Mouse (Mus musculus) stomach, embryonic 16.5 days (tissue): ENCODE results near the gene Rasal1. TPM values are rescaled to one million over a fixed set of nuclear protein-coding genes. Genes with fewer than 3 reads are reported as not detected.

Experiments
- ATAC-seq: fragments of 200-750 bp; cut with Nextera tagmentation; 2 replicates; pipeline ENCODE4 v1.8.0; 2017; ENCODE audit warnings: moderate number of reproducible peaks, moderate TSS enrichment; ENCODE audit not compliant: insufficient read depth, low FRiP score
- H3K27ac ChIP-seq: fragments of 300-500 bp; sonication (generic); 2 replicates; pipeline ENCODE4 v1.5.1; 2014; ENCODE audit warnings: low read length
- H3K27me3 ChIP-seq: fragments of 300-500 bp; sonication (generic); 2 replicates; pipeline ENCODE4 v1.6.1; 2014; ENCODE audit warnings: low read length, control low read depth, mixed read lengths; ENCODE audit not compliant: control insufficient read depth, insufficient read depth
- H3K36me3 ChIP-seq: fragments of 300-500 bp; sonication (generic); 2 replicates; pipeline ENCODE4 v1.6.1; 2014; ENCODE audit warnings: low read length; ENCODE audit not compliant: control insufficient read depth, insufficient read depth
- H3K4me1 ChIP-seq: fragments of 300-500 bp; sonication (generic); 2 replicates; pipeline ENCODE4 v1.6.1; 2014; ENCODE audit warnings: low read length, control low read depth, mixed read lengths; ENCODE audit not compliant: control insufficient read depth, insufficient read depth
- H3K4me2 ChIP-seq: fragments of 300-500 bp; sonication (generic); 2 replicates; pipeline ENCODE4 v1.6.1; 2014; ENCODE audit warnings: low read depth, low read length, mixed read lengths
- H3K4me3 ChIP-seq: fragments of 300-500 bp; sonication (generic); replicated peaks from 2 replicates; pipeline ENCODE4 v1.5.1; 2014; ENCODE audit warnings: mild to moderate bottlenecking, low read length
- H3K9ac ChIP-seq: fragments of 300-500 bp; sonication (generic); 2 replicates; pipeline ENCODE4 v1.6.1; 2014; ENCODE audit warnings: low read length
- H3K9me3 ChIP-seq: fragments of 300-500 bp; sonication (generic); replicated peaks from 2 replicates; pipeline ENCODE4 v1.6.1; 2016; ENCODE audit warnings: low read length, control low read depth; ENCODE audit not compliant: control insufficient read depth
- WGBS: fragments of 180-500 bp; shearing (Covaris S2); extraction: QIAGEN DNeasy Blood & Tissue Kit; methylation state at CpG from one replicate; pipeline ENCODE4 v1.1.7; 2014; 5-methylcytosine and 5-hydroxymethylcytosine counted together
- polyA plus RNA-seq: library from polyadenylated mRNA; unstranded; fragments of >200 nt; fragmentation: Nextera tagmentation; extraction: Ambion mirVana; gene quantifications from 2 replicates; pipeline ENCODE4 v1.2.1, GENCODE M21; 2015

Rasal1 gene
- polyA plus RNA-seq, 1 experiment from 2014 or later: 0.72 TPM

DNA sequence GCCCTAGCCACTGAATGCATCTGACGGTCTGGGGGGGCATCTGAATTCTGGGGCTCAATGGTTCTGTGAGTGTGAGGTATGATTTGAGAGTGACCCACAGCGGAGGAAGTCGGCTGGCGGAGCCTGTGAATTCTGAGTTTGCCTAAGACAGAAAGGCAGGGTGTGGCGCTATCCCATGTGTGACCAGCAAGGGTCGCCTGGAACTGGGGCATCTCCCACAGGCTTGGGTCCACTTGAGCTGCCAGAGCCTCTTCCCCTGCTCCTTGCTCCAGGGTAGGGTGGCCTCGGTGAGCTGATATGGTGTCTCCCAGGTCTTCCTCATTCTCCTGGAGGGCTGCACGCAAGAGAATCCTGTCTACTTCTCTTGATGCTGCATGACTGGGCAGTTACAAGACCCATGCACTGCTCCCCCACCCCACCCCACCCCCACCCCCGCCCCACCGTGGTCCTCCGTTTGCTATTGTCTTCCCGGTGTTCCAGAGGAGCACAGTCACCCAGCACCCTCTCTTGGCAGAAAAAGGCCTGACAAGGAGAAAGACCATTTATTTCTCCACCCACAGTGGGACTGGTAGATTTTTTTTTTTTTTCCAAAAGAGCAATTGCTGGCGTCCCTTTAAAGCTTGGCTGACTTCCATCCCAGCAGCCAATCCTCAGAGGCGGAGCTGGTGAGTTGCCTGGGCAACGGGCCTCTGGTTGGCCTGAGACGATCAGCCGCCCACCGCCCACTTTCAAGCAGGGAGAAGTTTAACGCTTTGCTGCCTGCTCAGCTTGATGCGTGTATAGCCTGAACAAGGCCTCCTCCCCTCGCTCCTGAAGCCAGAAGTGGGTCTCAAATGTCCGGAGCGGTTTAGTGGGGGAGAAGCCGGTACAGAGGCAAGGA, 31.3 kb downstream of the Rasal1 start:
- H3K9ac ChIP-seq: peak overlapping the region; percentile 60

DNA sequence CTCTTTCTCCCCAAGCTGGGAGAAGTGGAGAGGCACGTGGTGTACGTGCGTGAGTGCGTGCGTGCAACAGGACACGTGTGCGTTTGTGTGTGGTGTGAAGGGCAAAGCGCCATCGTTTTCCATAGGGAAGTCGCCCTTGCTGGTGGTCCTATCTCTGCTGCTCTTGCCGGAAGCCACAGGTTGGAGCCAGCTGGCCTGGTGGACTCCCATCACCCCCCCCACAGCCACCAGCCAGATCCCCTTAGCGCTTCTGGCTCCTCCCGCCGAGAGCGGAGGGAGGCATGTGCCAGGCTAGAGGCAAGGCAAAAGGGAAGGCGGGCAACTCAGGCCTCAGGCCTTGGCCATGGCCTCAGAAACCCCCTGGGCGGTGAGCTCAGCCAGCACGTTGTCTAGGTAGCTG, 32.3 kb downstream of the Rasal1 start:
- no peak overlapping the region for H3K9ac ChIP-seq
- WGBS: 89% methylated on average over 18 of the region's 18 CpGs
- no peak overlapping the region for H3K27ac ChIP-seq

More for the DNA sequence above, 31.3 kb downstream of the Rasal1 start:
- peak; percentile 86 for ATAC-seq
- peak overlapping the region; percentile 64 for H3K4me2 ChIP-seq
- peaks cover 12% of the 10 kb centered on the region; the same call in 1 of the 2 replicates for H3K27me3 ChIP-seq
- 0 out of 2 replicates have a peak, but pooled peaks cover 5% of the 10 kb centered on the region for H3K4me1 ChIP-seq
- 2% methylated on average over 24 of the region's 24 CpGs for WGBS
- H3K4me3 ChIP-seq: peak overlapping the region; percentile 33
- no peaks in the 10 kb centered on the region for H3K36me3 ChIP-seq
- peak overlapping the region; percentile 10; the same call in 1 of the 2 replicates for H3K27ac ChIP-seq
- H3K9me3 ChIP-seq: no peaks in the 10 kb centered on the region

DNA sequence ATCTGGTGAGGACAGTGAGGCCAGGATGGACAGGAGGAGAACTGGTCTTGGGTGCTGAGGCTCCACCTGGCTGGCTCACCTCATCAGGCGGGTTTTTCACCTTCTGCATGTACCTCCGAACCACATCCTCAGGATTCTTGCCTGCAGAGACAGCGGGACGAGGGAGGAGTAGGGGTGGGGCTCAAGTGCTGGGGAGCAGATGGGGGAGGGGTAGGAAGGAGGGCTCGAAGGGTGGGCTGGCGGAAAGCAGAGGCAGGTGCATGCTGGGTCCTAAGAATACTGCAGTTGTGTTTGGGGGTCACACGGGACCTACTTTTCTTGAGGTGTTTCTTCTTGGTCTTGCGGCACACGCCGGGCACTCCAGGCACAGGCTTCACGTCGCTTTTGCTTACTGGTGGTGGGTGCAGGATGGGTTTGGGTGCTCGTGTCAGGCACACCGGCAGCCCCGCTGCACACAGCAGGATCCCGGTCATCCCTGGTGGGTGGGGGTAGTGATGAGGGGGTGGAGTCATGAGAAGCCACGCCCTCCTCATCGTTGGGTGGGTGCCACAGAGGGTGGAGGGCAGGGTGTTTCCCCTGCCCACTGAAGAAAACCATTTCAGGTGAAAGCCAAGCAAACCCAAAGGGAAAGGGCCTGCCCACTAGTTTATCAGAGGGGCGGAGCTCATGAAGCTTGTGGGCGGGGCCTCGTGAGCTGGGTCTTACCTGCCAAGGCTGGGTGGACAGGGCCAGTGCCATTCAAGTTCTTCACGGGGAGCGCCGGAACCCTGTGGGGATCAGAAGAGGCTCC, 34.6 kb downstream of the Rasal1 start:
- H3K27ac ChIP-seq: no peak overlapping the region
- no peak overlapping the region for H3K9ac ChIP-seq
- no peak for ATAC-seq
- H3K36me3 ChIP-seq: no peaks in the 10 kb centered on the region
- H3K27me3 ChIP-seq: peaks cover 18% of the 10 kb centered on the region
- H3K4me3 ChIP-seq: no peak overlapping the region
- H3K4me1 ChIP-seq: 0 out of 2 replicates have a peak, but pooled peaks cover 5% of the 10 kb centered on the region
- 14% methylated on average over 24 of the region's 24 CpGs for WGBS
- H3K9me3 ChIP-seq: no peaks in the 10 kb centered on the region
- no peak overlapping the region for H3K4me2 ChIP-seq

More for the DNA sequence above, 32.3 kb downstream of the Rasal1 start:
- Histone ChIP-seq H3K4me1 (0 out of 2 replicates have a peak, but pooled peaks cover 5% of the 10 kb centered on the region), H3K36me3 (no peaks in the 10 kb centered on the region), H3K9me3 (no peaks in the 10 kb centered on the region), H3K27me3 (peaks cover 12% of the 10 kb centered on the region; the same call in 1 of the 2 replicates), H3K4me2 (no peak overlapping the region), H3K4me3 (no peak overlapping the region)
- no peak for ATAC-seq

DNA sequence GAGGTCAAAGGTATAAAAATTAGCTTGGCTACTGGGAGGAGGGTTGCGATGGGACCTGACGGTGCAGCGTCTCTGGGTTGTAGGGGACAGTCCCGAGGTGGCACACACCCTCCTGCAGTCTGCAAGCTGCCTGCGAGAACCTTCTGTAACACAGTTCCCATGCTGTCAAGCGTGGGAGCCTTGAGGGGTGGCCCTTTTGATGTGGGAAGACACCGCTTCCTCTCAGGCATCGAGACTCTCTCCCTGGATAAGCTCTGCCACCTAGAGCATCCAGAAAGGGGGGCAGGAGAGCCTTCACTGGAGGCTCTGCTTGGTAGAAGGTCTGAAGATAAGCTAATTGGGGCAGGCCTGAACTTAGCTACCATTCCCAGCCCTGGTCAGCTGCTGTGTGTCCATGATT, 37.1 kb downstream of the Rasal1 start:
- 76% methylated on average over 8 of the region's 8 CpGs for WGBS
- Histone ChIP-seq H3K36me3 (no peaks in the 10 kb centered on the region), H3K4me2 (no peak overlapping the region), H3K9ac (no peak overlapping the region), H3K4me3 (no peak overlapping the region), H3K27me3 (peaks cover 18% of the 10 kb centered on the region), H3K4me1 (0 out of 2 replicates have a peak, but pooled peaks cover under 1% of the 10 kb centered on the region), H3K27ac (no peak overlapping the region), H3K9me3 (no peaks in the 10 kb centered on the region)
- no peak for ATAC-seq

DNA sequence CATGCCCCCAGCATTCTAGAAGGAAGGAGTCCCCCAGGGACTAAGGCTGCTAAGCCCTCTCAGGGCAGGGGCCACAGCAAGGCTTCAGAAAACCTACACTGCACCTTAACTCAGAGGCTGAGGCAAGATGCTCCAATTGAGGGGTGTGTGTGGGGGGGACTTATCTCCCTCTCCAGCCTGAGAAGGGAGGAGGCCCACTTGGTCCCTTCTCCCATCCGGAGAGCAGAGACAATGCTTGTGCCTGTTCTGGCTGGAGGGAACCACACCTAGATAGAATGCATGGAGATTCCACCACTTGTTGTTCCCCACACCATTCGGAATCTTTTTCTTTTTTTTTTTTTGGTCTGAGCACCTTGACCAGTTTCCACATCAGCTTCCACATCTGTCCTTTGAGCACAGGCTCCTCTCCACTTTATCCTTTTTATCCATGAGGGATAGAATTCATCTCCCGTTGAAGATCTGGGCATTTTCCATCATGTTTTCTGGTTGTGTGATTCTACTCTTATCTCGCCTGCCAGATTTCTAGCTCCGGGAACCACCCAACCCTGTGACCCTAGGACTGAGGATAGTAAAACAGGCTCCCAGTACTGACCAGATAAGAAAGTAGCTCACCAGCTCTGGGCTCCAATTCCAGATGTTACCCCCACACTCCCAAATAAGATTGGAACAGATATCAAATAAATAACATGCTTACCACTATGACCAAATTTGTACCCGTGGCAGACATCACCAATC, 38.3 kb downstream of the Rasal1 start:
- Histone ChIP-seq H3K27ac (no peak overlapping the region), H3K9ac (no peak overlapping the region), H3K4me2 (no peak overlapping the region), H3K4me1 (no peaks in the 10 kb centered on the region), H3K27me3 (peaks cover 17% of the 10 kb centered on the region), H3K36me3 (no peaks in the 10 kb centered on the region), H3K9me3 (no peaks in the 10 kb centered on the region), H3K4me3 (no peak overlapping the region)
- 68% methylated on average over 6 of the region's 6 CpGs for WGBS
- no peak for ATAC-seq

DNA sequence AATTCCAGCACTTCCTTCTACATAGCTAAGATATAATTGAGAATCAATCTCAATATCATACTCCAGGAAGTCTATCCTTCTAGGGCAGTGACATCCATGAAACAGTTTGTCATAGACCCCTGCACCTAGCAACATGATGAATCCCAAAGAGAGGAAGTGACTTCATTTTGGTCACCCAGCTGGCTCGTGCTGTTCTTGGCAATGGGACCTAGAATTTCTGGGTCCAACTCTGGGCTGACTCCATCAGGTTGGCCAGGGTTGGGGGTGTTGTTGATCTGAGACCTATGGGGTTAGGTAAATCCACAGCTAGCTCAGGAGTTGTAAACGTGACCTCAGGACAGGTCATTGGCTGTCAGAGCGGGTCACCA, 38.9 kb downstream of the Rasal1 start:
- peaks cover 12% of the 10 kb centered on the region for H3K27me3 ChIP-seq
- no peaks in the 10 kb centered on the region for H3K36me3 ChIP-seq
- H3K9ac ChIP-seq: no peak overlapping the region
- H3K4me3 ChIP-seq: no peak overlapping the region
- ATAC-seq: no peak
- H3K9me3 ChIP-seq: no peaks in the 10 kb centered on the region
- H3K4me1 ChIP-seq: no peaks in the 10 kb centered on the region
- H3K27ac ChIP-seq: no peak overlapping the region
- 63% methylated on average over 3 of the region's 3 CpGs for WGBS
- H3K4me2 ChIP-seq: no peak overlapping the region

DNA sequence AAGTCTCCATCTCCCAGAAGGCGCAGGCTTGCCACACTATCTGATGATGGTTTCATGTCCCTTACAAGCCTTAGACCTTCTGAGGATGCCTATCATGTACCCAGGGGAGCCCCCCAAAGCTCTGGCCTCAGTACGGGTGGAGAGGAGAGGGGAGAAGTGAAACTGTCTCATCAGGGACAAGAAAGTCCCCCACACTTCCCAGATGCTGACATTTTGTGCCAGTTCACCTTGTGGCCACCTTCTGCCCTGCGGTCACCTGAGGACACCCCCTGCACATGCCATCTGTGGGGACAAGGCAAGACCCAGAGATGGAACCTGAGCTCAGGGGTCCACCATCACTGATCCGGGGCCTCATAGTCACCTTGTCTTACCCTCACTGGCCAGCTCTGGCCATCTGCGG, 39.3 kb downstream of the Rasal1 start:
- Histone ChIP-seq H3K9me3 (no peaks in the 10 kb centered on the region), H3K36me3 (no peaks in the 10 kb centered on the region), H3K4me3 (no peak overlapping the region), H3K9ac (no peak overlapping the region), H3K4me2 (no peak overlapping the region), H3K27me3 (peaks cover 12% of the 10 kb centered on the region), H3K27ac (no peak overlapping the region), H3K4me1 (no peaks in the 10 kb centered on the region)
- WGBS: 87% methylated on average over 5 of the region's 5 CpGs
- no peak for ATAC-seq

DNA sequence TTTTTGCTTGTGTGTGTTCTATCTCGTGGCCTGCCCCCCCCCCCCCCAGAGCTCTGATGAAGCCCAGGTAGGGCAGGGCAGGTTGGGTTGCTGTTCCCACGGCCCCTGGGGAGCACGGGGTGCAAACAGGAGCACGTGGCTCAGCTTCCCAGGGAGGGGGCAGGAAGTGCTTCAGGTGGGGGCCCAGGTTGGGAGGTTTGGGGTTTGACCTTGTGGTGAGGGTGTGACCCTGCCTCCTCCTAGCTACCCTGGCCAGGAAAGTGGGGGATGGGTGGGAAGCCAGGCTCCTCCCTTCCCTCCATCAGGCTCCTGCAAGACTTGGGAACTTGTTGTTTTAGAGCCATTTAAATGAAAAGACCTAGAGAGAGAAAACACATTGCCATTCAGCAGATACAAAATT, 39.8 kb downstream of the Rasal1 start:
- no peaks in the 10 kb centered on the region for H3K9me3 ChIP-seq
- no peaks in the 10 kb centered on the region for H3K36me3 ChIP-seq
- no peak overlapping the region for H3K9ac ChIP-seq
- no peak overlapping the region for H3K4me2 ChIP-seq
- no peak for ATAC-seq
- H3K27ac ChIP-seq: no peak overlapping the region
- H3K27me3 ChIP-seq: peaks cover 14% of the 10 kb centered on the region
- H3K4me1 ChIP-seq: no peaks in the 10 kb centered on the region
- no peak overlapping the region for H3K4me3 ChIP-seq
- WGBS: 21% methylated on average over 4 of the region's 4 CpGs
